Mouse (Mus musculus): ENCODE results near the gene Cyp4a12a. TPM values are rescaled to one million over a fixed set of nuclear protein-coding genes. Genes with fewer than 3 reads are reported as not detected.
"Not testable (repeated sequence)": the region's sequence is repeated elsewhere in the genome, so short reads cannot be mapped to it uniquely, and the experiment has no call there.

Cyp4a12a gene
- not detected for total RNA-seq (2022)

DNA sequence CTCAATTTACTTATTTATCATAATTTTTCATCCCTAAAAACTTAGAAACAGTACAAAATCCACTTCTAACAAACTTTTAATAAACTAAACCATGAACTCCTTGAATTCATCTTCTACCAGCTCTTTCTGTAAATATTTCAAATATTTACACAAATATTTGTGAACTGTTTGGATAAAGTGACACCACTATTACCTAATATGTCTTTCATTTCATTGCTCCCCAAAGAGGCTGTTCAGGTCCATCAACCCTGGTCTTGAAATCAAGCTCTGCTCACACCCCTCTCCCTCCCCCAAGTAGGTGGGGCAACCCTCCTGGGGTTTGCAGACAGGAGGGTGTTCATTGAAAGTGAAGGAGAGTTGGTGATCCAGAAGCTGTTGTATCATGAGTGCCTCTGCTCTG lies at the start of gene Cyp4a12a:
Gene Cyp4a12a (plus strand): TSS at position 301 of the 400 bp plus-strand sequence.
- not testable (repeated sequence) for DNase-seq (ENCODE audit: low spot score in 2 of 2)

DNA sequence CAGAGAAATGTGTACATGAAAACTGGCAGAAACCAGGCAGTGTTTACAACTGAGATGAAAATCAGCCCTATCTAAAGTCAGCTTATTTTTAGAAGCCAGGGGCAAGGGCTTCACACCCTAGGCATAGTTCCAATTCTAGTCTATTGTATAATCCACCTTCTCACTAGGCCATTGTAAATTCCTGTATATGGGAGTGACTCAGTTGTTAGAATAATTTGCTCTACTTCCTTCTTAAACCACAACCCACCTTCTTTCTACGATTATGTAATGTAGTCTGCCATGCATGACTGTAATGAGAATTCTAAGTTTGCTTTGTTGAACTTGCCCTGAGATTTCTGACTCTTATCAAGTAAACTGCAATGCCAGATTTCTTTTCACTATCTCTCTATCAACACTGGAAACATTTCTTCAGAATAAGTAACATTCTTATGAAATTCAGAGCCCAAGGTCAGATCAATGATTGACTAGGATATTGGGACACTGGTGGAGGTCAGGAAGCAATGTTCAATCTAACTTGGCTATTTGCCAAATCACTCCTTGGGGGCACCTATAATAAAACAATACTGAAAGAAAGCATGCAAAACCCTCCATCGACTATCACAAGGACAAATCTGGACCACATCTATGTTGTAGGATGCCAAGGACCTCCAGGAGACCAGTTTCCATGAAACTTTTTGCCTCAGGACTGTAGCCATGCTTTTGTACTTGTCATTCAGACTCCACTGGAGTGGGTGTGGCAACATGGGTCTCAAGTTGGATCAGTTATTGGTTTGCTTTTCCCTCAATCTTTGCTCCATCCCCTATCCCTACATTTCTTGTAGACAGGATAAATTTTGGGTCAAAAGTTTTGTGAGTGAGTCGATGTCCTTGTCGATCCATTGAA lies 33.9 kb upstream of the Cyp4a12a start:
- not testable (repeated sequence) for DNase-seq (ENCODE audit: low spot score in 2 of 2)

- not testable (repeated sequence) for DNase-seq (ENCODE audit: low spot score in 2 of 2)
Measured at GRCm38 (mm10) chr4:115278215-115278982, 20.4 kb upstream of the Cyp4a12a start.

DNA sequence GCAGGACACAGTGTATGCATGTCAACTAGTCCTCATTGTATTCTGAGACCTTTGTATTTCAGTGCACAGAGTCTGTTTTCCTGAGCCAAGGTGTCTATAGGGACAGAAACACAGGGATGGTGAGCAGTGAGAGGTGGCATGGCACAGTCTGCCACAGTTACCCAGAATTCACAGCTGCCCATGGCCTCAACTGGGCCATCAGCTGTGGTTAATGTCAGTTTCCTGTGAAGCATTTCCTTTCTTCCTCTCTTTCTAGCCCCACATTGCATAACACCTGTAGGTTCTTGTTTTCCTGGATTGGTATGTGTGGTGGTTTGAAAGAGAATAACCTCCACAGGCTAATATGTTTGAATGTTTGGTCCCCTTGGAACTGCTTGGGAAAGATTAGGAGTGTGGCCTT lies 18.5 kb upstream of the Cyp4a12a start:
- DNase-seq (ENCODE audit: low spot score in 2 of 2): no peak

GRCm38 (mm10) chr4:115280779-115281178 lies 18.1 kb upstream of the Cyp4a12a start:
- not testable (repeated sequence) for DNase-seq (ENCODE audit: low spot score in 2 of 2)

- not testable (repeated sequence) for DNase-seq (ENCODE audit: low spot score in 2 of 2)
Measured at GRCm38 (mm10) chr4:115281231-115281767, 17.5 kb upstream of the Cyp4a12a start.

DNA sequence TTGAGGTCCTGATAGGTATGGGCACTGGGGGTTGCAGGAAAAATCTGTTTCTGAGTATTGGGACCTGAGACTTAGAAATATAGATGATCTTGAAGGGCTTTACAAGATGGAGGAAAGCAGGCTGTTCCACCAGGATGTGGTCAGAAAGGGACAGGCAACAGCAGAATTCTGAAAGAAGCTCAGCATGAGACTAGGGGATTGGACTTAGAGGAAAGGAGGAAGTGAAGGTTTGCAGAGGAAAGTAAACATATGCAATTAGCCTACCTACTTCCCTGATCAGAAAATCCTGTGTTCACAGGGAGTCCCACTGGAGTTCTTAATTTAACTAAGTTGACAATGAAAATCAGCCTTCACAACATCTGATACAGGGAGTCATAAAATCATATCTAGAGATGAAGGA lies 26.9 kb downstream of the Cyp4a12a start:
- DNase-seq (ENCODE audit: low spot score in 2 of 2): not testable (repeated sequence)

DNA sequence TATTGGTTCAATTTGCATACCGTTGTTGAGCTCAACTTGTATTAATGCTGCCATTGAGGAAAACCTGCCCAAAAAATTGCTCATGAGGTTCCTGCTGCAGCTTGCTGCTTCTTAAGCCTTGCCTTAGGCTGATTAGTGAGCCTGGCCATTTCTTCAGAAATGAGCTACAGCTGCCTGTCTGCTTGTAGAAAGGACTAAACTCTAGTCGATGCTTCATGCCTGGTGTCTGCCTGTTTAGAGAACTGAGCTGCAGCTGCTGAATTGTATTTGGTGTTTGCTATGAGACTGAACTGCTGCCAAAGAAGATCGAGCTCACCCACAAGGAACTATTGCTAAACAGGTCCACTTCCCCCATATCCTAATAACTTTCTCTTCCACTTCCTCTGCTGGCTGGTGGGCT lies 66.8 kb downstream of the Cyp4a12a start:
- DNase-seq (ENCODE audit: low spot score in 2 of 2): not testable (repeated sequence)

- not testable (repeated sequence) for DNase-seq (ENCODE audit: low spot score in 2 of 2)
Measured at GRCm38 (mm10) chr4:115368067-115368466, 69.2 kb downstream of the Cyp4a12a start.

Other genes starting within 250 kb of the Cyp4a12a start
- gene Tal1, start 242.6 kb upstream of the Cyp4a12a start, total RNA-seq (2022): 1 to 10 TPM; 1.1 to 2.6 (median 1.7) TPM
- 1 to 10 TPM in 1 of 4 experiments, under 1 TPM in 3; 0.54 to 1.5 (median 0.74) TPM for gene Pdzk1ip1, start 210.3 kb upstream of the Cyp4a12a start, total RNA-seq (2022)
- gene Cyp4x1, start 164.8 kb upstream of the Cyp4a12a start, total RNA-seq (2022): 1 to 10 TPM; 8.1 to 8.9 (median 8.5) TPM
- not detected for gene Cyp4a29, start 57.0 kb upstream of the Cyp4a12a start, total RNA-seq (2022)
- not detected for gene Cyp4a12b, start 112.6 kb downstream of the Cyp4a12a start, total RNA-seq (2022)
- gene Cyp4a30b, start 153.6 kb downstream of the Cyp4a12a start, total RNA-seq (2022): not detected
- not detected for gene Cyp4a14, start 197.1 kb downstream of the Cyp4a12a start, total RNA-seq (2022)
- gene Cyp4a10, start 219.2 kb downstream of the Cyp4a12a start, total RNA-seq (2022): not detected